Mouse (Mus musculus): ENCODE data around the gene Ssbp3. TPM values are rescaled to one million over a fixed set of nuclear protein-coding genes. Genes with fewer than 3 reads are reported as not detected.

Ssbp3 gene
- polyA plus RNA-seq, 1 experiment from 2014 or later, result 73.2 TPM

- Histone ChIP-seq H3K27ac (ENCODE audit: low read depth) (no peak overlapping the region), H3K4me1 (replicated peaks; ENCODE audit: control insufficient read depth, insufficient read depth, low read length) (peaks cover 29% of the 10 kb centered on the region), H3K4me2 (ENCODE audit: low read length) (no peak overlapping the region), H3K9ac (ENCODE audit: low read length) (no peak overlapping the region), H3K4me3 (ENCODE audit: low read depth, low read length) (no peak overlapping the region), H3K27me3 (replicated peaks; ENCODE audit: control insufficient read depth, insufficient read depth, low read length) (no peaks in the 10 kb centered on the region), H3K9me3 (ENCODE audit: control insufficient read depth, low read length) (no peaks in the 10 kb centered on the region), H3K36me3 (ENCODE audit: control insufficient read depth, insufficient read depth, low read length) (peaks cover 16% of the 10 kb centered on the region)
- DNase-seq (ENCODE audit: low spot score), result no peak
- ATAC-seq (replicated peaks; ENCODE audit: low FRiP score, low TSS enrichment, low read depth), result no peak
- WGBS, result 44% methylated on average over 4 of the region's 4 CpGs
Measured at GRCm38 (mm10) chr4:107006229-107006628, 95.7 kb downstream of the Ssbp3 start.

- no peaks in the 10 kb centered on the region for H3K9me3 ChIP-seq (ENCODE audit: control insufficient read depth, low read length)
- ATAC-seq (replicated peaks; ENCODE audit: low FRiP score, low TSS enrichment, low read depth), result no peak
- H3K4me1 ChIP-seq (replicated peaks; ENCODE audit: control insufficient read depth, insufficient read depth, low read length), result peaks cover 23% of the 10 kb centered on the region
- no peaks in the 10 kb centered on the region for H3K27me3 ChIP-seq (replicated peaks; ENCODE audit: control insufficient read depth, insufficient read depth, low read length)
- no peak overlapping the region for H3K4me3 ChIP-seq (ENCODE audit: low read depth, low read length)
- no peak overlapping the region for H3K27ac ChIP-seq (ENCODE audit: low read depth)
- WGBS, result 87% methylated on average over 6 of the region's 6 CpGs
- no peak for DNase-seq (ENCODE audit: low spot score)
- H3K9ac ChIP-seq (ENCODE audit: low read length), result no peak overlapping the region
- no peak overlapping the region for H3K4me2 ChIP-seq (ENCODE audit: low read length)
- H3K36me3 ChIP-seq (ENCODE audit: control insufficient read depth, insufficient read depth, low read length), result peaks cover 19% of the 10 kb centered on the region
Measured at GRCm38 (mm10) chr4:107006807-107007206, 96.3 kb downstream of the Ssbp3 start.

- Histone ChIP-seq H3K27ac (ENCODE audit: low read depth) (no peak overlapping the region), H3K27me3 (replicated peaks; ENCODE audit: control insufficient read depth, insufficient read depth, low read length) (no peaks in the 10 kb centered on the region), H3K4me1 (replicated peaks; ENCODE audit: control insufficient read depth, insufficient read depth, low read length) (peaks cover 18% of the 10 kb centered on the region), H3K4me3 (ENCODE audit: low read depth, low read length) (no peak overlapping the region), H3K4me2 (ENCODE audit: low read length) (no peak overlapping the region), H3K36me3 (ENCODE audit: control insufficient read depth, insufficient read depth, low read length) (peaks cover 21% of the 10 kb centered on the region), H3K9ac (ENCODE audit: low read length) (no peak overlapping the region), H3K9me3 (ENCODE audit: control insufficient read depth, low read length) (no peaks in the 10 kb centered on the region)
- DNase-seq (ENCODE audit: low spot score) (no peak), ATAC-seq (replicated peaks; ENCODE audit: low FRiP score, low TSS enrichment, low read depth) (no peak)
- WGBS, result 87% methylated on average over 7 of the region's 8 CpGs
Measured at GRCm38 (mm10) chr4:107007359-107007758, 96.9 kb downstream of the Ssbp3 start.

GRCm38 (mm10) chr4:107008161-107008560 is 97.7 kb downstream of the Ssbp3 start:
- Histone ChIP-seq H3K27ac (ENCODE audit: low read depth) (no peak overlapping the region), H3K9ac (ENCODE audit: low read length) (no peak overlapping the region), H3K36me3 (ENCODE audit: control insufficient read depth, insufficient read depth, low read length) (peaks cover 21% of the 10 kb centered on the region), H3K4me3 (ENCODE audit: low read depth, low read length) (no peak overlapping the region), H3K4me1 (replicated peaks; ENCODE audit: control insufficient read depth, insufficient read depth, low read length) (peaks cover 11% of the 10 kb centered on the region), H3K4me2 (ENCODE audit: low read length) (no peak overlapping the region), H3K9me3 (ENCODE audit: control insufficient read depth, low read length) (no peaks in the 10 kb centered on the region), H3K27me3 (replicated peaks; ENCODE audit: control insufficient read depth, insufficient read depth, low read length) (no peaks in the 10 kb centered on the region)
- 90% methylated on average over 2 of the region's 2 CpGs for WGBS
- DNase-seq (ENCODE audit: low spot score), result no peak
- no peak for ATAC-seq (replicated peaks; ENCODE audit: low FRiP score, low TSS enrichment, low read depth)

- Histone ChIP-seq H3K4me1 (replicated peaks; ENCODE audit: control insufficient read depth, insufficient read depth, low read length) (peaks cover 9% of the 10 kb centered on the region), H3K27me3 (replicated peaks; ENCODE audit: control insufficient read depth, insufficient read depth, low read length) (no peaks in the 10 kb centered on the region), H3K9ac (ENCODE audit: low read length) (no peak overlapping the region), H3K4me2 (ENCODE audit: low read length) (no peak overlapping the region), H3K36me3 (ENCODE audit: control insufficient read depth, insufficient read depth, low read length) (peaks cover 24% of the 10 kb centered on the region), H3K9me3 (ENCODE audit: control insufficient read depth, low read length) (no peaks in the 10 kb centered on the region), H3K27ac (ENCODE audit: low read depth) (no peak overlapping the region), H3K4me3 (ENCODE audit: low read depth, low read length) (no peak overlapping the region)
- 92% methylated on average over 7 of the region's 7 CpGs for WGBS
- DNase-seq (ENCODE audit: low spot score) (no peak), ATAC-seq (replicated peaks; ENCODE audit: low FRiP score, low TSS enrichment, low read depth) (no peak)
Measured at GRCm38 (mm10) chr4:107009548-107009947, 99.0 kb downstream of the Ssbp3 start.

GRCm38 (mm10) chr4:107011325-107012004 is 101.0 kb downstream of the Ssbp3 start:
- WGBS, result 91% methylated on average over 8 of the region's 8 CpGs
- ATAC-seq (replicated peaks; ENCODE audit: low FRiP score, low TSS enrichment, low read depth) (no peak), DNase-seq (ENCODE audit: low spot score) (no peak)

GRCm38 (mm10) chr4:107012005-107012478 is 101.5 kb downstream of the Ssbp3 start:
- 70% methylated on average over 13 of the region's 13 CpGs for WGBS
- Histone ChIP-seq H3K27ac (ENCODE audit: low read depth) (no peak overlapping the region), H3K9ac (ENCODE audit: low read length) (no peak overlapping the region), H3K4me1 (replicated peaks; ENCODE audit: control insufficient read depth, insufficient read depth, low read length) (peaks cover 15% of the 10 kb centered on the region), H3K36me3 (ENCODE audit: control insufficient read depth, insufficient read depth, low read length) (peaks cover 24% of the 10 kb centered on the region), H3K9me3 (ENCODE audit: control insufficient read depth, low read length) (no peaks in the 10 kb centered on the region), H3K4me3 (ENCODE audit: low read depth, low read length) (no peak overlapping the region), H3K27me3 (replicated peaks; ENCODE audit: control insufficient read depth, insufficient read depth, low read length) (no peaks in the 10 kb centered on the region), H3K4me2 (ENCODE audit: low read length) (no peak overlapping the region)
- DNase-seq (ENCODE audit: low spot score) (no peak), ATAC-seq (replicated peaks; ENCODE audit: low FRiP score, low TSS enrichment, low read depth) (no peak)

More at GRCm38 (mm10) chr4:107011325-107012004, 101.0 kb downstream of the Ssbp3 start:
- Histone ChIP-seq H3K4me2 (ENCODE audit: low read length) (no peak overlapping the region), H3K27me3 (replicated peaks; ENCODE audit: control insufficient read depth, insufficient read depth, low read length) (no peaks in the 10 kb centered on the region), H3K36me3 (ENCODE audit: control insufficient read depth, insufficient read depth, low read length) (peaks cover 24% of the 10 kb centered on the region), H3K9me3 (ENCODE audit: control insufficient read depth, low read length) (no peaks in the 10 kb centered on the region), H3K27ac (ENCODE audit: low read depth) (no peak overlapping the region), H3K4me1 (replicated peaks; ENCODE audit: control insufficient read depth, insufficient read depth, low read length) (peaks cover 9% of the 10 kb centered on the region), H3K9ac (ENCODE audit: low read length) (no peak overlapping the region), H3K4me3 (ENCODE audit: low read depth, low read length) (no peak overlapping the region)

- WGBS, result 90% methylated on average over 3 of the region's 3 CpGs
- DNase-seq (ENCODE audit: low spot score), result no peak
- Histone ChIP-seq H3K36me3 (ENCODE audit: control insufficient read depth, insufficient read depth, low read length) (peaks cover 24% of the 10 kb centered on the region), H3K4me2 (ENCODE audit: low read length) (no peak overlapping the region), H3K9ac (ENCODE audit: low read length) (no peak overlapping the region), H3K9me3 (ENCODE audit: control insufficient read depth, low read length) (no peaks in the 10 kb centered on the region), H3K4me3 (ENCODE audit: low read depth, low read length) (no peak overlapping the region), H3K27me3 (replicated peaks; ENCODE audit: control insufficient read depth, insufficient read depth, low read length) (no peaks in the 10 kb centered on the region), H3K4me1 (replicated peaks; ENCODE audit: control insufficient read depth, insufficient read depth, low read length) (peaks cover 15% of the 10 kb centered on the region), H3K27ac (ENCODE audit: low read depth) (no peak overlapping the region)
- no peak for ATAC-seq (replicated peaks; ENCODE audit: low FRiP score, low TSS enrichment, low read depth)
Measured at GRCm38 (mm10) chr4:107012574-107012973, 102.1 kb downstream of the Ssbp3 start.
